Mouse (Mus musculus) midbrain, embryonic 12.5 days (tissue): ENCODE results near the gene Dpt. TPM values are rescaled to one million over a fixed set of nuclear protein-coding genes. Genes with fewer than 3 reads are reported as not detected.
"Not testable (repeated sequence)": the region's sequence is repeated elsewhere in the genome, so short reads cannot be mapped to it uniquely, and the experiment has no call there.

Experiments used
- ATAC-seq: fragments of 200-750 bp; cut with Nextera tagmentation; 2 replicates; pipeline ENCODE4 v1.8.0; 2017; ENCODE audit warnings: low read depth, moderate TSS enrichment, moderate library complexity; ENCODE audit not compliant: low FRiP score
- H3K27ac ChIP-seq: fragments of 300-500 bp; sonication (generic); replicated peaks from 2 replicates; pipeline ENCODE4 v1.5.1; 2016; ENCODE audit warnings: mild to moderate bottlenecking
- H3K27me3 ChIP-seq: fragments of 300-500 bp; sonication (generic); 2 replicates; pipeline ENCODE4 v1.6.1; 2016; ENCODE audit warnings: mild to moderate bottlenecking
- H3K36me3 ChIP-seq: fragments of 300-500 bp; sonication (generic); 2 replicates; pipeline ENCODE4 v1.6.1; 2016
- H3K4me1 ChIP-seq: fragments of 300-500 bp; sonication (generic); 2 replicates; pipeline ENCODE4 v1.6.1; 2016
- H3K4me2 ChIP-seq: fragments of 300-500 bp; sonication (generic); replicated peaks from 2 replicates; pipeline ENCODE4 v1.6.1; 2016; ENCODE audit warnings: mild to moderate bottlenecking, moderate library complexity
- H3K4me3 ChIP-seq: fragments of 300-500 bp; sonication (generic); 2 replicates; pipeline ENCODE4 v1.5.1; 2016; ENCODE audit warnings: mild to moderate bottlenecking
- H3K9ac ChIP-seq: fragments of 300-500 bp; sonication (generic); replicated peaks from 2 replicates; pipeline ENCODE4 v1.6.1; 2016; ENCODE audit warnings: mild to moderate bottlenecking, moderate library complexity
- H3K9me3 ChIP-seq: fragments of 300-500 bp; sonication (generic); 2 replicates; pipeline ENCODE4 v1.6.1; 2016; ENCODE audit warnings: mild to moderate bottlenecking
- WGBS: fragments of 180-500 bp; shearing (Covaris S2); methylation state at CpG from one replicate; pipeline ENCODE4 v1.1.7; 2016; 5-methylcytosine and 5-hydroxymethylcytosine counted together
- polyA plus RNA-seq: library from polyadenylated mRNA; unstranded; fragments of >200 nt; fragmentation: Nextera tagmentation; extraction: Ambion mirVana; gene quantifications from 2 replicates; pipeline ENCODE4 v1.2.1, GENCODE M21; 2016

The Dpt gene
- polyA plus RNA-seq, 1 experiment from 2014 or later = not detected

- no peak overlapping the region for H3K4me2 ChIP-seq
- no peak overlapping the region for H3K4me3 ChIP-seq
- H3K9me3 ChIP-seq = no peaks in the 10 kb centered on the region
- 0 out of 2 replicates have a peak, but pooled peaks cover 5% of the 10 kb centered on the region for H3K27me3 ChIP-seq
- no peaks in the 10 kb centered on the region for H3K36me3 ChIP-seq
- ATAC-seq = peak; percentile 60; the same call in 1 of the 2 replicates
- H3K4me1 ChIP-seq = no peaks in the 10 kb centered on the region
- no peak overlapping the region for H3K9ac ChIP-seq
- WGBS = 68% methylated on average over 3 of the region's 3 CpGs
- H3K27ac ChIP-seq = no peak overlapping the region
These were observed 25.4 kb downstream of the Dpt start for GRCm38 (mm10) chr1:164821821-164822220.

GRCm38 (mm10) chr1:164822268-164822667 lies 25.8 kb downstream of the Dpt start:
- Histone ChIP-seq H3K27me3 (0 out of 2 replicates have a peak, but pooled peaks cover 5% of the 10 kb centered on the region), H3K4me3 (no peak overlapping the region), H3K36me3 (no peaks in the 10 kb centered on the region), H3K4me1 (no peaks in the 10 kb centered on the region), H3K27ac (no peak overlapping the region), H3K9ac (no peak overlapping the region), H3K9me3 (no peaks in the 10 kb centered on the region), H3K4me2 (no peak overlapping the region)
- 63% methylated on average over 4 of the region's 4 CpGs for WGBS
- no peak for ATAC-seq

- no peak overlapping the region for H3K9ac ChIP-seq
- 37% methylated on average over 2 of the region's 2 CpGs for WGBS
- no peaks in the 10 kb centered on the region for H3K36me3 ChIP-seq
- no peak overlapping the region for H3K4me3 ChIP-seq
- no peak for ATAC-seq
- H3K27ac ChIP-seq = no peak overlapping the region
- no peak overlapping the region for H3K4me2 ChIP-seq
- no peaks in the 10 kb centered on the region for H3K27me3 ChIP-seq
- H3K4me1 ChIP-seq = no peaks in the 10 kb centered on the region
- H3K9me3 ChIP-seq = no peaks in the 10 kb centered on the region
These were observed 28.5 kb downstream of the Dpt start for GRCm38 (mm10) chr1:164824896-164825295.

- no peaks in the 10 kb centered on the region for H3K27me3 ChIP-seq
- no peaks in the 10 kb centered on the region for H3K36me3 ChIP-seq
- H3K27ac ChIP-seq = no peak overlapping the region
- H3K9ac ChIP-seq = no peak overlapping the region
- no peaks in the 10 kb centered on the region for H3K9me3 ChIP-seq
- no peak overlapping the region for H3K4me2 ChIP-seq
- no peaks in the 10 kb centered on the region for H3K4me1 ChIP-seq
- H3K4me3 ChIP-seq = no peak overlapping the region
- WGBS = no CpG with 5 or more reads among the region's 1 CpGs
- no peak for ATAC-seq
These were observed 33.4 kb downstream of the Dpt start for GRCm38 (mm10) chr1:164829881-164830280.

GRCm38 (mm10) chr1:164832459-164832858 lies 36.0 kb downstream of the Dpt start:
- ATAC-seq = no peak
- no peak overlapping the region for H3K4me2 ChIP-seq
- H3K27me3 ChIP-seq = no peaks in the 10 kb centered on the region
- no peaks in the 10 kb centered on the region for H3K9me3 ChIP-seq
- no peaks in the 10 kb centered on the region for H3K4me1 ChIP-seq
- H3K36me3 ChIP-seq = no peaks in the 10 kb centered on the region
- no peak overlapping the region for H3K27ac ChIP-seq
- no peak overlapping the region for H3K9ac ChIP-seq
- WGBS = 89% methylated on average over 5 of the region's 5 CpGs
- H3K4me3 ChIP-seq = no peak overlapping the region

GRCm38 (mm10) chr1:164848616-164849265 lies 52.3 kb downstream of the Dpt start:
- Histone ChIP-seq H3K27ac (no peak overlapping the region), H3K27me3 (no peaks in the 10 kb centered on the region), H3K36me3 (no peaks in the 10 kb centered on the region), H3K9ac (no peak overlapping the region), H3K4me3 (no peak overlapping the region), H3K9me3 (no peaks in the 10 kb centered on the region), H3K4me1 (no peaks in the 10 kb centered on the region), H3K4me2 (no peak overlapping the region)
- 88% methylated on average over 7 of the region's 7 CpGs for WGBS
- no peak for ATAC-seq

GRCm38 (mm10) chr1:164855700-164856099 lies 59.3 kb downstream of the Dpt start:
- WGBS = 83% methylated on average over 2 of the region's 2 CpGs
- ATAC-seq, H3K36me3 ChIP-seq: not testable (repeated sequence)

GRCm38 (mm10) chr1:164859952-164860351 lies 63.5 kb downstream of the Dpt start:
- no peak overlapping the region for H3K9ac ChIP-seq
- H3K4me3 ChIP-seq = no peak overlapping the region
- no peaks in the 10 kb centered on the region for H3K27me3 ChIP-seq
- no peaks in the 10 kb centered on the region for H3K36me3 ChIP-seq
- H3K4me1 ChIP-seq = peaks cover 3% of the 10 kb centered on the region; the same call in 1 of the 2 replicates
- 63% methylated on average over 11 of the region's 11 CpGs for WGBS
- H3K4me2 ChIP-seq = no peak overlapping the region
- no peak overlapping the region for H3K27ac ChIP-seq
- ATAC-seq = peak; percentile 45
- H3K9me3 ChIP-seq = no peaks in the 10 kb centered on the region

More at GRCm38 (mm10) chr1:164855700-164856099, 59.3 kb downstream of the Dpt start:
- H3K27ac ChIP-seq, H3K4me1 ChIP-seq, H3K9me3 ChIP-seq, H3K27me3 ChIP-seq, H3K4me3 ChIP-seq, H3K4me2 ChIP-seq, H3K9ac ChIP-seq: not testable (repeated sequence)

- WGBS = 79% methylated on average over 2 of the region's 2 CpGs
- Histone ChIP-seq H3K27ac (no peak overlapping the region), H3K9me3 (no peaks in the 10 kb centered on the region), H3K4me3 (no peak overlapping the region), H3K27me3 (no peaks in the 10 kb centered on the region), H3K4me1 (peaks cover 3% of the 10 kb centered on the region; the same call in 1 of the 2 replicates), H3K4me2 (no peak overlapping the region), H3K9ac (no peak overlapping the region), H3K36me3 (no peaks in the 10 kb centered on the region)
- peak; percentile 38; the same call in 1 of the 2 replicates for ATAC-seq
These were observed 64.3 kb downstream of the Dpt start for GRCm38 (mm10) chr1:164860782-164861181.

GRCm38 (mm10) chr1:164861501-164861900 lies 65.1 kb downstream of the Dpt start:
- H3K36me3 ChIP-seq = no peaks in the 10 kb centered on the region
- H3K9me3 ChIP-seq = no peaks in the 10 kb centered on the region
- no peak overlapping the region for H3K4me3 ChIP-seq
- 80% methylated on average over 4 of the region's 4 CpGs for WGBS
- ATAC-seq = no peak
- no peak overlapping the region for H3K9ac ChIP-seq
- H3K4me2 ChIP-seq = no peak overlapping the region
- peaks cover 3% of the 10 kb centered on the region; the same call in 1 of the 2 replicates for H3K4me1 ChIP-seq
- no peaks in the 10 kb centered on the region for H3K27me3 ChIP-seq
- no peak overlapping the region for H3K27ac ChIP-seq

- no peaks in the 10 kb centered on the region for H3K36me3 ChIP-seq
- H3K4me3 ChIP-seq = no peak overlapping the region
- no peak overlapping the region for H3K27ac ChIP-seq
- H3K4me2 ChIP-seq = no peak overlapping the region
- no peaks in the 10 kb centered on the region for H3K9me3 ChIP-seq
- ATAC-seq = no peak
- H3K9ac ChIP-seq = no peak overlapping the region
- 72% methylated on average over 12 of the region's 12 CpGs for WGBS
- H3K27me3 ChIP-seq = no peaks in the 10 kb centered on the region
- H3K4me1 ChIP-seq = peaks cover 3% of the 10 kb centered on the region; the same call in 1 of the 2 replicates
These were observed 66.8 kb downstream of the Dpt start for GRCm38 (mm10) chr1:164862946-164863883.

- no peaks in the 10 kb centered on the region for H3K27me3 ChIP-seq
- no peaks in the 10 kb centered on the region for H3K36me3 ChIP-seq
- no peak overlapping the region for H3K4me3 ChIP-seq
- H3K9me3 ChIP-seq = no peaks in the 10 kb centered on the region
- no peak overlapping the region for H3K27ac ChIP-seq
- H3K4me2 ChIP-seq = no peak overlapping the region
- ATAC-seq = no peak
- 86% methylated on average over 3 of the region's 3 CpGs for WGBS
- peaks cover 3% of the 10 kb centered on the region; the same call in 1 of the 2 replicates for H3K4me1 ChIP-seq
- no peak overlapping the region for H3K9ac ChIP-seq
These were observed 68.2 kb downstream of the Dpt start for GRCm38 (mm10) chr1:164864666-164865065.
